Mouse (Mus musculus) cerebellum, adult 2 months (tissue): Measurements from ENCODE around the gene Dnase1l2. TPM values are rescaled to one million over a fixed set of nuclear protein-coding genes. Genes with fewer than 3 reads are reported as not detected.

Experiments
- DNase-seq, 2 experiments: peaks; one replicate each; pipeline ENCODE4 v3.0.0; 2021
- H3K27ac ChIP-seq: fragments of 200-500 bp; 2 replicates; pipeline ENCODE4 v1.5.1; 2012; ENCODE audit warnings: low read length, control low read depth, inconsistent platforms; ENCODE audit not compliant: insufficient read depth
- H3K27me3 ChIP-seq: fragments of 200-500 bp; 2 replicates; pipeline ENCODE4 v1.6.1; 2012; ENCODE audit warnings: inconsistent platforms, mild to moderate bottlenecking, low read length, moderate library complexity; ENCODE audit not compliant: control insufficient read depth, insufficient read depth
- H3K4me1 ChIP-seq: fragments of 200-500 bp; 2 replicates; pipeline ENCODE4 v1.6.1; 2011; ENCODE audit warnings: low read length; ENCODE audit not compliant: control insufficient read depth, insufficient read depth
- H3K4me3 ChIP-seq: fragments of 200-500 bp; replicated peaks from 2 replicates; pipeline ENCODE3; 2011; ENCODE audit warnings: mild to moderate bottlenecking, low read depth, low read length, control low read depth; ENCODE audit not compliant: insufficient read depth
- CTCF ChIP-seq: fragments of 200-500 bp; IDR thresholded peaks from 2 replicates; pipeline ENCODE4 v1.5.1; 2011; ENCODE audit warnings: low read depth, mild to moderate bottlenecking, control low read depth, low read length, moderate library complexity, borderline replicate concordance; ENCODE audit not compliant: insufficient read depth
- POLR2A ChIP-seq: fragments of 200-500 bp; IDR thresholded peaks from 2 replicates; pipeline ENCODE4 v1.6.1; 2011; ENCODE audit warnings: low read length, control low read depth, borderline replicate concordance; ENCODE audit not compliant: insufficient read depth
- WGBS: fragments of 180-500 bp; shearing (Covaris S2); methylation state at CpG from one replicate; pipeline ENCODE4 v1.1.7; 2018; 5-methylcytosine and 5-hydroxymethylcytosine counted together
- polyA plus RNA-seq: library from polyadenylated mRNA; depleted of rRNA; stranded (reverse); fragments of >200 nt; gene quantifications from 2 replicates; pipeline ENCODE4 v1.2.3, GENCODE M21; 2012

Gene Dnase1l2
- polyA plus RNA-seq, 1 experiment: 22.7 TPM

GRCm38 (mm10) chr17:24481027-24481815 is 38.3 kb upstream of the Dnase1l2 start:
- no peak overlapping the region for H3K4me3 ChIP-seq
- no peak for TF ChIP-seq POLR2A
- TF ChIP-seq CTCF: no peak
- WGBS: 95% methylated on average over 20 of the region's 20 CpGs

GRCm38 (mm10) chr17:24480201-24480826 is 37.4 kb upstream of the Dnase1l2 start:
- no peak overlapping the region for H3K27ac ChIP-seq
- H3K4me3 ChIP-seq: no peak overlapping the region
- TF ChIP-seq POLR2A (no peak), CTCF (no peak; the same call in 1 of the 2 replicates)
- DNase-seq: no peak
- 33% methylated on average over 3 of the region's 3 CpGs for WGBS
- H3K4me1 ChIP-seq: peaks cover 14% of the 10 kb centered on the region
- no peaks in the 10 kb centered on the region for H3K27me3 ChIP-seq

More at GRCm38 (mm10) chr17:24481027-24481815, 38.3 kb upstream of the Dnase1l2 start:
- H3K4me1 ChIP-seq: peaks cover 14% of the 10 kb centered on the region
- DNase-seq: no peak
- no peak overlapping the region for H3K27ac ChIP-seq
- no peaks in the 10 kb centered on the region for H3K27me3 ChIP-seq

GRCm38 (mm10) chr17:24479431-24479830 is 36.5 kb upstream of the Dnase1l2 start:
- Histone ChIP-seq H3K4me3 (peak overlapping the region; percentile 89), H3K27ac (no peak overlapping the region), H3K4me1 (peaks cover 14% of the 10 kb centered on the region), H3K27me3 (no peaks in the 10 kb centered on the region)
- WGBS: 7% methylated on average over 1 of the region's 1 CpGs
- DNase-seq: no peak
- TF ChIP-seq POLR2A: no peak
- TF ChIP-seq CTCF: no peak

GRCm38 (mm10) chr17:24478663-24479380 is 35.9 kb upstream of the Dnase1l2 start, which contains the start of gene Mlst8:
TSS of gene Mlst8 (minus strand) at chr17:24479078.
- under 1% methylated on average over 48 of the region's 48 CpGs for WGBS
- peak; percentile 97 to 100 for DNase-seq
- TF ChIP-seq CTCF (peak; percentile 84), POLR2A (peak; percentile 96)
- Histone ChIP-seq H3K27me3 (no peaks in the 10 kb centered on the region), H3K27ac (peak within 1 kb of the TSS; percentile 94), H3K4me1 (peaks cover 14% of the 10 kb centered on the region), H3K4me3 (peak within 1 kb of the TSS; percentile 89)

- no peaks in the 10 kb centered on the region for H3K27me3 ChIP-seq
- 22% methylated on average over 11 of the region's 11 CpGs for WGBS
- peaks cover 14% of the 10 kb centered on the region for H3K4me1 ChIP-seq
- peak overlapping the region; percentile 73 for H3K27ac ChIP-seq
- no peak; the same call in 1 of the 2 replicates for TF ChIP-seq CTCF
- TF ChIP-seq POLR2A: no peak
- DNase-seq: peak; percentile 52 to 58
- peak overlapping the region; percentile 89 for H3K4me3 ChIP-seq
These were observed 35.2 kb upstream of the Dnase1l2 start for GRCm38 (mm10) chr17:24477985-24478600.

GRCm38 (mm10) chr17:24477053-24477984 is 34.4 kb upstream of the Dnase1l2 start:
- TF ChIP-seq POLR2A (no peak), CTCF (no peak)
- DNase-seq: no peak
- H3K27ac ChIP-seq: peak overlapping the region; percentile 73; the same call in 1 of the 2 replicates

More at GRCm38 (mm10) chr17:24477053-24477984, 34.4 kb upstream of the Dnase1l2 start:
- Histone ChIP-seq H3K4me3 (peak overlapping the region; percentile 89), H3K4me1 (peaks cover 20% of the 10 kb centered on the region), H3K27me3 (no peaks in the 10 kb centered on the region)
- WGBS: 82% methylated on average over 20 of the region's 20 CpGs
